Mouse (Mus musculus): ENCODE results near the gene Xylt1.

The Xylt1 gene

GRCm38 (mm10) chr7:117516896-117517295 lies 136.1 kb downstream of the Xylt1 start:
- peak; percentile 31 for DNase-seq (ENCODE audit: low read depth)

GRCm38 (mm10) chr7:117521369-117521768 lies 140.6 kb downstream of the Xylt1 start:
- no peak for DNase-seq (ENCODE audit: low read depth)

GRCm38 (mm10) chr7:117522092-117522635 lies 141.4 kb downstream of the Xylt1 start:
- DNase-seq (ENCODE audit: low read depth) = no peak

GRCm38 (mm10) chr7:117524430-117525214 lies 143.8 kb downstream of the Xylt1 start:
- no peak for DNase-seq (ENCODE audit: low read depth)

GRCm38 (mm10) chr7:117525678-117526077 lies 144.9 kb downstream of the Xylt1 start:
- DNase-seq (ENCODE audit: low read depth) = no peak

GRCm38 (mm10) chr7:117526570-117526969 lies 145.8 kb downstream of the Xylt1 start:
- DNase-seq (ENCODE audit: low read depth) = no peak

- no peak for DNase-seq (ENCODE audit: low read depth)
Measured at GRCm38 (mm10) chr7:117529787-117530655, 149.2 kb downstream of the Xylt1 start.

GRCm38 (mm10) chr7:117532651-117533050 lies 151.9 kb downstream of the Xylt1 start:
- DNase-seq (ENCODE audit: low read depth) = no peak

GRCm38 (mm10) chr7:117533164-117533563 lies 152.4 kb downstream of the Xylt1 start:
- no peak for DNase-seq (ENCODE audit: low read depth)

GRCm38 (mm10) chr7:117539931-117540330 lies 159.2 kb downstream of the Xylt1 start:
- DNase-seq (ENCODE audit: low read depth) = no peak

GRCm38 (mm10) chr7:117540413-117540812 lies 159.6 kb downstream of the Xylt1 start:
- DNase-seq (ENCODE audit: low read depth) = no peak

GRCm38 (mm10) chr7:117541056-117541455 lies 160.3 kb downstream of the Xylt1 start:
- no peak for DNase-seq (ENCODE audit: low read depth)

GRCm38 (mm10) chr7:117541681-117542080 lies 160.9 kb downstream of the Xylt1 start:
- no peak for DNase-seq (ENCODE audit: low read depth)

GRCm38 (mm10) chr7:117543041-117543440 lies 162.3 kb downstream of the Xylt1 start:
- no peak for DNase-seq (ENCODE audit: low read depth)

GRCm38 (mm10) chr7:117544126-117544525 lies 163.3 kb downstream of the Xylt1 start:
- DNase-seq (ENCODE audit: low read depth) = no peak

- DNase-seq (ENCODE audit: low read depth) = no peak
Measured at GRCm38 (mm10) chr7:117548301-117548700, 167.5 kb downstream of the Xylt1 start.

GRCm38 (mm10) chr7:117550916-117551549 lies 170.3 kb downstream of the Xylt1 start:
- DNase-seq (ENCODE audit: low read depth) = no peak

GRCm38 (mm10) chr7:117553228-117553627 lies 172.4 kb downstream of the Xylt1 start:
- DNase-seq (ENCODE audit: low read depth) = no peak

GRCm38 (mm10) chr7:117555735-117556134 lies 175.0 kb downstream of the Xylt1 start:
- no peak for DNase-seq (ENCODE audit: low read depth)

- DNase-seq (ENCODE audit: low read depth) = no peak
Measured at GRCm38 (mm10) chr7:117558166-117558565, 177.4 kb downstream of the Xylt1 start.

- no peak for DNase-seq (ENCODE audit: low read depth)
Measured at GRCm38 (mm10) chr7:117559051-117559450, 178.3 kb downstream of the Xylt1 start.

GRCm38 (mm10) chr7:117563939-117564499 lies 183.2 kb downstream of the Xylt1 start:
- no peak for DNase-seq (ENCODE audit: low read depth)
